Mouse (Mus musculus) c-Kit-negative CD71-positive TER-119-positive erythroid progenitor cells, embryonic 14.5 days (primary cell): ENCODE data around the gene Ptchd3.

Source experiments
- DNase-seq: peaks from one replicate; pipeline ENCODE4 v3.0.0-alpha.2; 2013; ENCODE audit warnings: low read depth, low spot score

Gene Ptchd3

DNA sequence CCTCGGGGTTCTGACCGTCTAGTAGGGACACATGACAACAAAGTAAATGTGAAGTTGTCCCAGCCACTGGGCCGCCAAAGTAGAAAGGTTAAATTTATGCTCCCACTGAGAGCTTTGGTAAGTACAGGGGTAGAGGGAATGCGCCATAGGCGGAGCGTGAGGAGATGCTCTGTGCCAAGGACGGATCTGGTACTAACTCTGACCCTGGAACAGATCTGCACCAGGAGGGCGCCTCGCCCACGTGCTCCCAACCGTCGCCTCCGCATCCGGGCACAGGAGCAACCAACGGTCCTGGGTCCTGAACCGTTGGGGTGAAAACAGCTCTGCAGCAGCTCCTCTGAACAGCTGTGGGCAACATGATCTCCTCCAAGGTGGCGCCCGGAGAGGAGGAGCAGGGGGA is at the start of gene Ptchd3:
TSS of gene Ptchd3 (plus strand) at position 301 of the 400 bp plus-strand sequence.
- DNase-seq, result no peak

DNA sequence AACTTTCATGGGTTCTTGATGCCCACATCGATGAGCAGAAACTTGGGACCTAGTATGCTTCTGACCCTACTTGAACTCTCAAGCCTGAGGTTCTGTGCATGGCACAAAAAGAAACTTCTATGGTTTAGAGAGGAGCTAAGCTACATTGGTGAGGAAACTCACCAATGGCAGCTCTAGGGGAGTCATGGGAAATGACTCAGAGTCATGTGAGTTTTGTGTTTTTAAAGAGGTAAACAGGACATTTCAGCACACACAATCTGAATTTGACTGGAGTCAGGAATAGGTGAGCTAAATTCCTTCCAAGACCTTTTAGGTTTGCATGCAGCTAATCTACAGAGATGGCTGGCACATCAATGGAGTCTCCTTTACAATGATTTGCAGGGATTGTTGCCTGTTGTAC is 48.2 kb upstream of the Ptchd3 start:
- no peak for DNase-seq

DNA sequence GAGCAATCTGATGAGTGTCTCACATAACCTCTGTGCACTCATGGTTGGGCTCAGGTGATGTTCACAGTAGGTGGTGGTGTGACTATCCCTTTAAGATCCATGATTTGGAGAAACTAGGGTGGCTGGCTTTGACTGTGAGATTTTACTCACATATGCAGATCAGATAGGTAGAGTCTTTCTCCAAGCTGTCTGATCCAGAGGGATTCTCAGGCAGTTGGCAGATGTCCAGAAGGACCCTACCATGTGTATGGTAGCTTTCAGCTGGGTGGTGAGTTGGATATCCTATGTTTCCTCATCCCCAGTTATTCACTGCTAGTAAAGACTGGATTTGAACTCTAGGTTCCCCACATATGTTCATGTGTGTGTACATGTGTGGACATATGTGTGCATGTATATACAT is 42.6 kb upstream of the Ptchd3 start:
- no peak for DNase-seq

DNA sequence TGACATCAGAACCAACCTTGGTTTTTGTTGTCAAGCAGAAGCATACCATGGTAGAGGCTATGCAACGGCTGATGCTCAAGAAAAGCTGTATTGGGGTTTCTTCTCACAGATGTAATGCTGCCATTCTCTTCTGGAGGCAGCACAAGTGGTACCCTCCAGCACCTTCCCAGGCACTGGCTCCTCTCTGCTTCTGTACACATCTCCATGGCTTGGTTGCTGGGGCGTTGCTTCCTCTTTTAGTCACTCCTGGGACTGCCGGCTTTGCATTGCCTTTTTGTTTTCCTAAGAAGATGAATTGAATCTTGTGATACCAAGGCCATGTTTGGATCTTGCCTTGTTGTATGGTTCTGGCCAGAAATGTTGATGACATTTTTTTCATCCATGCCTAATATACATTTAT is 40.5 kb upstream of the Ptchd3 start:
- no peak for DNase-seq

DNA sequence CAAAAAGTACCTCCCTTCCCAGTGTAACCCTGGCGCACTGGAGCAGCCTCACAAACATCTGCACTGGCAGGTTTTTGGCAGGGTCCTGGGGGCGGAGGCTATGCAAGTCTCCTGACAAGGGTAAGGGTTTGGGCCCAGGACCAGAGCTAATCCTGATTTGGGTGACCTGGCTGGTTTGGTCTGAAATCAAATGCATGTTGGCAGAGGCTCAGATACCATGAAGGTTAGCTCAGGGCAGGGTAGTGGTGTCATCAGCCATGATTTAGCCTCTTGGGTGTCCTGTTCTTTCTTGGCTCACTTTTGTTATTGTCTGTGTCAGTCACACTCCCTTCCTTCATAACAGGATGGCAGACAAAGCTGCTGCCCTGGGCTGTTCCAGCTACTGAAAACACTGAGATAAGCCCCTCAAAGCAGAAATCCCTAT is 39.4 kb upstream of the Ptchd3 start:
- no peak for DNase-seq

DNA sequence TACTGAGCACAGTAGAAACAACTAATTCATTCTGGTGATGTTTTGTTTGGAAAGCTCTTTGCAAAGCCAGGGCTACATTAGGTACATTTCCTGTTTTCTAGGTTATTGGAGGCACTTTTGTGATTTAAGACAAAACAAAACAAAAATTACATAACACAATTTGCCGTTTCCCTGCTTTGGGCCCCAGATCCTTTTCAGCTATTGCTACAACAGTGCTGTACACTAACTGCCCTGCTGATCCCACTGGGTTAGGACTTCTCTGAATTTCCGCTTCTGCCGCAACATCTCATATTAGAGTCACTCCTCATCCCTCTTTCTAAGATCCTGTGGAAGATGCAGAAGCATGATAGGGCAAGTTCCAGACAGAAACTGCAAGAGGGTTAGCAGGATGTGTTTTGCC is 38.6 kb upstream of the Ptchd3 start:
- DNase-seq, result no peak

DNA sequence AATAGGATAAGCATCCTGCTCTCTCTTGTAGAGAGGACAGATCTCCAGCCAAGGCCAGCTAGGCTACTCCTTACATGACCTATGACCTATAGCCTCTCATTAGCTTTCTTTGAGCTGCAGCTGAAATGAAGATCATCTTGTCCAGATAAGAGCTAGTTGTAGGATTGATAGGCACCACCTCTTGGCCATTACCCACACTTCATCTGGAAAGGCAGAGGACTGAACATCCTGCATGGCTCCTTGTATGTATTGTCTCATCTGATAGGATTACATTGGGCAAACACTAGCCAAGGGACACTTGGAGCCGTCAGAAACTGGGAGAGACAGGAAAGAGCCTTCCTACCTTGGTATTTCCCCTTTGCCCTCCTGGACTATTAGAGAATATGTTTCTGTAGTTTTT is 38.1 kb upstream of the Ptchd3 start:
- no peak for DNase-seq

DNA sequence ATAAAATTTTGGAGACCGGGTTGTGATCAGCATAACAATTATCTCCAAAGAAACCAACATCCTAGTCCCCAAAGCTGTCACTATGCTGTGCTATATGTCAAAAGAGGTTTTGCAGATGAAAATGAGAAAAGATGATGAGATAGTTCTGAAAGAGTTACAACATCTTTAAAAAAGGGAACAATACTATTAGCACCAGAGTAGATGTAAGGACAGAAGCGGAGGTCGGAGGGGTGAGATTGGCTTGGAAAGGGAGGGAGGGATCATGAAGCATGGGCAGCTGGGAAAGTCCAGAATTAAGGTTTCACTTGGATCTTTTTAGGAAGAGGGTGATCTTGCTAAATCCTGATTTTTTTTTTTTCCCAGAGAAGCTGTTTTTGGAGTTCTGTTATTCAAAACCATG is 36.5 kb upstream of the Ptchd3 start:
- DNase-seq, result no peak

DNA sequence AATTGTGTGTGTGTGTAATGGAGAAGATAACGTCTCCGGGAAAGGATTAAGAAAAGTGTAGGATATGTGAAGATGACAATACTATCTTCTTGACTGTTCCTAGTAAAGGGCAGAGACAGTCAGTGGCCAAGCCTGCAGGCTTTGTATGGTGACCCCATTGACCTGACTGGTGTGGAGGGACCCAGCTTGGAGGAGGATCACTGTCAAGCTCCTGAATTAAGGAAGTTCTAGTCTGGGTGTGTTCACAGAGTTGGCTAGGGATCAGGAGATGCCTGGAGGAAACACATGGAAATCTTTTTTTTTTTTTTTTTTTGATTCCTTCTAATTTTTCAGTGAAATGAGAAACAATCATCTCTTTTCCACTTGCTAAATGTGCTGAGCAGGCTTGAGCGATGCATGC is 35.9 kb upstream of the Ptchd3 start:
- DNase-seq, result no peak

DNA sequence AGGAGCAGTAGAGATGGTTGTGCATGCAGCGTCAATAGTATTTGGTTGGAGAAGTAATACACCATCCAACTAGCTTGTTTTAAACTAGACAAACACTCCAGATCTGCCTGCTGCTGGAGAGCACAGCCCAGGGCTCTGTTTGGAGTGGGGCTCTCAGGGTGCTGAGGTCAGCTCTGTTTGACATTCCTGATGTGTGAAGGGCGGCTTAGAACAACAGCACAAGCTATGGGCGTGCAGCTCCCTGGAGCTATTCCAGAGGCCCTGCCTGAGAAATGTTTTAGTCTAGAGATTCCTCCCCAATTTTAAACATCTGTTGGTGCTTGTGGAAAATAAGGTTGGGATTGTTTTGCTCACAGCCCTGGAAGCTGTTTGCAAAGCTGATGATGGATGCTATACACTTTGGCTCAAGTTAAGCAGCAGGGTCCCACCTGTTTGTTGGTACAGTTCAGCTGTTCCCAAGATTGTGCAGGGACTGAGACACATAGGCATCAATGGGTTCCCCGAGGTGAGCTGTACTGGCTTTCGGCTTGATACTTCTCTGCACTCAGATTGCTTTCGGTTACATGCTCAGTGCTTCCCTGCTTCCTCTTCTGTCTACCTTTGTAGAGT is 35.4 kb upstream of the Ptchd3 start:
- no peak for DNase-seq

DNA sequence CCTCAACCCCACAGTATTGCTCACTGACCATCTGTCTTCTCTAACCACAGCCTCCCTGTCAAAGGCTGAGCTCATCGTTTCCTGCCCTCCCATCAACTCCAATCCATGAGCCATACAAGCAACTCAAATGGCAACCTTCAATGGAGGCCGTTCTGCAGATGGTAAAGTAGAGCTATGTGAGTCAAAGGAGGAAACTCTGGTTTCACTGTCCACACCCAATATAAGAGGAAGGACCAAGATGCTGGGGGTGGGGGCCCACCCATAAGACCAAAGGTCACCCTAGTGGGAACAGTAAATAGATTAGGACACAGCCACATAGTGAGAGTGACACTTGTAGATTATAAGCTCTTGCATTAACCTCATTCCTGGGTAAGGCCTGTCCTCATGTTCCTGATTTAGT is 34.1 kb upstream of the Ptchd3 start:
- no peak for DNase-seq

DNA sequence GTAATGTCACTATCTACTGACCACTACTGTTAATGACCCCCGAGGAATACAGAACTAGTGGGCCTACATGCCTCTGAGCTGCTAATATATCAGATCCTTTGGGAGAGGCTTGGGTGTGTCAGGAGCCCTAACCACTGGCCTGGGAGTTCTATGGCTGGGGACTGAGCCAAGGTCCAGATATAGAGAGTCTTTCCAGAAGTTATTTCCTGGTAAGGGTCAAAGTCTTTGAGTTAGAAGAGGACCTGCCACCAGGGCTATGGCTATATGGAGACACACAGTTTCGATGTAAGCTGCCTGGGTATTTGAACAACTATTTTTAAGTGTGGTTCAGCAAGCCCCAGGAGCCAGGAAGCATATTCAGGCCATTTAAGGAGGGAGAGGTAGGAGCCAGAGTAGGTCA is 31.5 kb upstream of the Ptchd3 start:
- DNase-seq, result no peak

DNA sequence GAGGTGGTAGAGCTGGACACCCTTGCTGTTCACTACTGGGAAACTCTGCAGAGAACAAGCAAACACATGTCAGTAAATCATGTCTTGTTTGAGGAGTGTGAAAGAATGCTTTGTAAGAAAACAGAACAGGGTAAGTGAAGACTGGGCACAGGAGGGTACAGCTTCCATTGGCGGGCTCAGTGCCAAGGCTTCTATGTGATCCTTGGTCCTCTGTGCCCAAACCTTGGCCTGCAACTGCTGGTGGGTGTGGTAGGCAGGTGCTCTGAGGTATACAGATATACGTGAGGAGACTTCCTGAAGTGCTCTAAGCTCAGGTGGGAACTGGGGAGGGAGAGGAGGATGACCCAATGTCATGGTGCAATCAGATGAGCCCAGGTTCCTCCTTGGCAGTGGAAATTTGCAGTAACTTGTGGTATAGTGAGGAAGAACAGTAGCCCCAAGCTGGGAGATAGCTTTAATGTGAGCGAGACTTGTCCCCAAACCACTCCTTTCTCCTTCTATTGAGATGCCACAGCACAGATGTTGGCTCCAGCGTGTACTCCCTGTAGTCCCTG is 30.2 kb upstream of the Ptchd3 start:
- no peak for DNase-seq

DNA sequence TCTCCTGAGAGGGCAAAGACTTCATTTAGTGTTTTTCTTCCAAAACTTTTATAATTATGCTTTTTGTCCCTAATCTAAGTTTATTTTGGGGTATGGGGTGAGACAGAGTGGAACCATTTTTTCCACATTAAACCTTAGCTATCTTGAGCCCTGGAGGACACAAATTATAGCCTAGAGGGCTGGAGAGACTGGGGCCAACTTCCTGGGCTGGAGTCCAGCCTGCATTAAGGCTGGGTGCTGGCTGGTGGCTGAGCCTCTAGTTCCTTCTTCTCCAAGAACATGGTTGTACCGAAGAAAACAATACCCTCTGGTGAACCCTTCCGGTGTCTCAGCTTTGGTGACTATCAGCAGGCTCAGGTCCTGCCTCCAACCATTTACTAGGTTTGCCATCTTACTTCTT is 27.3 kb upstream of the Ptchd3 start:
- no peak for DNase-seq

DNA sequence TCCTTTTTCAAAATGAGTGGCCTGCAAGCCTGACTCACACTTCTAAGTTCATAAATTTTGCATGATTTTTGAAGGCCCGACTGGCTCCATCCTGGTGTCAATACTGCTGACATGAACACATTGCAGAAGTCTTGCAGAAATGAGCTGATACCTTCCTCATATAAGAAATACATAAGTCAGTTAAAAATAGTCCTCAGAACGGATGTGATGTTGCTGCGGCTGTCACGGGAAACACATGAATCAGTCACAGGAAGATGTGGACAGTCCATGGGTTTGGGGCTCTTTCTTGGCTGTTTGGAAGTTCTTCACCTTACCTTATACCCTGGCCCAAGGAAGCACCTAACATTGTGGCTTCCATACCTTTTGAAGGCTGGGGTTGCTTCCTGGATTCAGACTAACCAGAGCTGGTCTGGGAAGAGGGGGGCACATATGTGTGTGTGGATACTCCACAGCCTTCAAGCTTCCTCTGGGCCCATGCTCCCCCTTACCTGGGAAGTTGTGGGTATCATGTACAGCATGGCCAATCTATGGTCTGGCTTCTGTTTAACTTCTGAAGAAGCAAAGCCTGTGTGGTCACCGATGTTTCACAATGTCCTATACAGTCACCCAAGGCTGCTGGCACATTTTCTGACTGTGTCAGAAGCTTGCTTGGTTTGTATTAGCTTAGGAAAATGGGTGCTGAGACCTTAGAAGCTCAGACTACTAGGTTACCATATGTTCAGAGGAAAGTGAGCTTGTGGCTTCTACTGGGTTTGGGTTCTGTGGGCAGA is 25.6 kb upstream of the Ptchd3 start:
- DNase-seq, result no peak

DNA sequence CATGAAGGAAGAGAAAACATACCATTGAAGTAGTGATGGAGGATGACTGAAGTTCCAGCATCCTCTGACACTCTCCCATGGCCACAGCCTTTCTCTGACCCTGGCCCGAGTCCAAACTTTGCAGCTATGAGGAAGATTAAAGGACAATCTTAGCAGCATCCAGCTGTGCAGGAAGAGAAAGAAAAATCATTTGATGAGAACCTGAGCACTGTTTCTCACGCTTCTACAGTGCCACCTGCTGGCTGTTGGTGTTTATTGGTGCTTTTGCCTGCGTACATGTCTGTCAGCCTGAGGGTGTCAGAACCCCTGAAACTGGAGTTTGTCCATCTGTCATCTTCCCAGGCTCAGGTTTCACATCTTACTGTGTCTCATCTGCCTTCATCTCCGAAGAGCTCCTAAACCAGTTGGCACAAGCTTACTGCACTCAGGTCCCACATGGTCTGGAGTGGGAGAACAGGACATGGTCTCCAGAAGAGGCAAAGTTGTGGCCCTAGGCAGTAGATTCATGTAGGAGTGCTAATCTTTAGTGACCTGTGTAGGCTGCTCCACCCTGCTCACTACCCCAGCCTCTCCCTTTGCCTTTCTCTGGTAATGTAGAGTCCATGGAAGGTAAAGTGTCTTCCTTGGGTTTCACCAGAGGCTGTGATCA is 21.7 kb upstream of the Ptchd3 start:
- peak; percentile 36 for DNase-seq

DNA sequence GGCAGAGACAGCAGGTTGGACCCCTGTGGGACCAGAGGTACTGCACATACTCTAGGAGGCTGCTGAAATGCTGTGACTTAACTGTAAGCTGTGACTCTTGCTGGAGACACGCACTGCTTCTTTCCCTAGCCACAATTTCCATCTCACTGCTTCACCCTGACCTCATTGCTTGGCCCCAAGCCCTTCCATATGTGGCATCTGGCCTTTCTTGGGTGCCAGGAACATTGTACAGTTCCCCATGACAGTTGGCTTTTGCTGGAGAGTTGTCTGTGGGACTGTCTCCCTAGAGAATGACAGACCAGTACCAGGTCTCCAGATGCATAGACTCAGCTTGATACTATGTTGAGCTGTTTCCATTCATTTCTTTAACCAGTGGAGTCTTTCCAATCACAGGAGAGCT is 21.2 kb upstream of the Ptchd3 start:
- DNase-seq, result no peak

DNA sequence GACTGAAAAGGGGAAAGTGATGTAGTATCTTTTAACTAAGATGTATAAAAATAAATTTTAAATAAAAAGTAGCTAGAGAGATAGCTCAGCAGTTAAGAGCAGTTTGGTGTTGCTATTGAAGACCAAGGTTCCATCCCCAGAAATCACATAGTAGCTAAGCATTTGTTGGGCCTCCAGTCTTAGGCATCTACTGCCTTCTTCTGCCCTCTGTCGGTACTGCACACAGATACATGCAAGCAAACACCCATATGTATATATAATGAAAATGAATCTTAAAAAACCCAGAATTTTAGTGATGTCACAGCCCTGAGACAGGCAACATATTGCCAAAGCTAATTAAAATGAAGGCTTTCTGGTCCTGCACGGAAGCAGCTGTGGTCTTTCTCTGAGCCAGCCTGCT is 15.9 kb downstream of the Ptchd3 start:
- DNase-seq, result no peak

DNA sequence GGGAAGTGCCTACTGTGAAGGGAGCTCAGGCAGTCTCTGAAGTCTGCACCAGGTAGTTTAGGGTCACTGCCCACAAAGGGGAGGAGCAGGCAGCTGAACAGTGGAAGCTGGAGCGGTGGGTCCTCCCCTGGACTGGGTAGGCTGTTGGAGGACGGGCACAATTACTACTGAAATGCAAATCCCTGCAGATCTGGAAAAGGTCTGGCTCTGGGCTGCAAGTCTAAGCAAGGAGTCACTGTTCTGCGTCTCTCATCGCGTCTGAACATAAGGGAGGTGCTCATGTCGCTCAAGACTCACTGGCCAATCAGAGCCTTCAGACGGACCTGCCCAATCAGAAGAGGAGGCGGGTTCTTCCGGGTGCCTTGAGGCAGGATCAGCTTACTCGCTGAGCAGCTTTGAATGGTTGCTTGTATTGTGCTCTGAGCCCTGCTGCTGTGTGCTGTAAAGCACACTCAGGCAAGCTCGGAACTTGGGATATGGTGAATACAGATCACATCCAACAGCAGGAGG is 17.8 kb downstream of the Ptchd3 start:
- peak; percentile 3 for DNase-seq
